Mouse (Mus musculus) erythroblast, embryonic 14.5 days (primary cell): ENCODE results near the gene Btk. TPM values are rescaled to one million over a fixed set of nuclear protein-coding genes. Genes with fewer than 3 reads are reported as not detected.
A peak's percentile ranks its signal among the peaks of the same experiment; 100 is the strongest.

Experiments
- H3K27me3 ChIP-seq: 2 replicates; pipeline ENCODE4 v1.6.1; 2012; ENCODE audit warnings: inconsistent platforms; ENCODE audit not compliant: control insufficient read depth
- H3K36me3 ChIP-seq: 2 replicates; pipeline ENCODE4 v1.6.1; 2012; ENCODE audit warnings: mild to moderate bottlenecking, inconsistent platforms; ENCODE audit not compliant: control insufficient read depth
- H3K4me1 ChIP-seq: 2 replicates; pipeline ENCODE4 v1.6.1; 2012; ENCODE audit warnings: inconsistent platforms; ENCODE audit not compliant: control insufficient read depth
- H3K4me3 ChIP-seq: replicated peaks from 2 replicates; pipeline ENCODE3; 2012; ENCODE audit warnings: moderate library complexity, mild to moderate bottlenecking, inconsistent platforms
- H3K9me3 ChIP-seq: 2 replicates; pipeline ENCODE4 v1.6.1; 2012; ENCODE audit warnings: low read length, inconsistent platforms, mixed read lengths; ENCODE audit not compliant: control insufficient read depth
- GATA1 ChIP-seq: IDR thresholded peaks from 2 replicates; pipeline ENCODE4 v1.6.1; 2012; ENCODE audit warnings: low read length, inconsistent platforms, mixed read lengths
- TAL1 ChIP-seq: IDR thresholded peaks from 3 replicates; pipeline ENCODE4 v1.6.1; 2012; ENCODE audit warnings: low read length, inconsistent platforms, mixed read lengths
- polyA plus RNA-seq: library from polyadenylated mRNA; stranded (reverse); fragments of >175 nt; gene quantifications from 2 replicates; pipeline ENCODE4 v1.2.3, GENCODE M21; 2012

Gene Btk
- polyA plus RNA-seq, 1 experiment, result 0.29 TPM

- Histone ChIP-seq H3K9me3 (peaks cover 7% of the 10 kb centered on the region; the same call in 1 of the 2 replicates), H3K4me3 (peak within 1 kb of the TSS; percentile 87), H3K4me1 (peaks cover 55% of the 10 kb centered on the region), H3K36me3 (peaks cover 22% of the 10 kb centered on the region), H3K27me3 (no peaks in the 10 kb centered on the region)
- TF ChIP-seq TAL1 (no peak), GATA1 (no peak)
Observed at GRCm38 (mm10) chrX:134585103-134586002, 2.0 kb upstream of the Btk start, which contains the start of gene Rpl36a. Gene Rpl36a, plus strand, starts transcription at chrX:134585654.

GRCm38 (mm10) chrX:134582270-134582669 lies 1.1 kb downstream of the Btk start:
- Histone ChIP-seq H3K9me3 (peaks cover 7% of the 10 kb centered on the region; the same call in 1 of the 2 replicates), H3K27me3 (no peaks in the 10 kb centered on the region), H3K36me3 (peaks cover under 1% of the 10 kb centered on the region), H3K4me1 (peaks cover 54% of the 10 kb centered on the region), H3K4me3 (peak overlapping the region; percentile 63)
- no peak for TF ChIP-seq GATA1
- no peak for TF ChIP-seq TAL1

DNA sequence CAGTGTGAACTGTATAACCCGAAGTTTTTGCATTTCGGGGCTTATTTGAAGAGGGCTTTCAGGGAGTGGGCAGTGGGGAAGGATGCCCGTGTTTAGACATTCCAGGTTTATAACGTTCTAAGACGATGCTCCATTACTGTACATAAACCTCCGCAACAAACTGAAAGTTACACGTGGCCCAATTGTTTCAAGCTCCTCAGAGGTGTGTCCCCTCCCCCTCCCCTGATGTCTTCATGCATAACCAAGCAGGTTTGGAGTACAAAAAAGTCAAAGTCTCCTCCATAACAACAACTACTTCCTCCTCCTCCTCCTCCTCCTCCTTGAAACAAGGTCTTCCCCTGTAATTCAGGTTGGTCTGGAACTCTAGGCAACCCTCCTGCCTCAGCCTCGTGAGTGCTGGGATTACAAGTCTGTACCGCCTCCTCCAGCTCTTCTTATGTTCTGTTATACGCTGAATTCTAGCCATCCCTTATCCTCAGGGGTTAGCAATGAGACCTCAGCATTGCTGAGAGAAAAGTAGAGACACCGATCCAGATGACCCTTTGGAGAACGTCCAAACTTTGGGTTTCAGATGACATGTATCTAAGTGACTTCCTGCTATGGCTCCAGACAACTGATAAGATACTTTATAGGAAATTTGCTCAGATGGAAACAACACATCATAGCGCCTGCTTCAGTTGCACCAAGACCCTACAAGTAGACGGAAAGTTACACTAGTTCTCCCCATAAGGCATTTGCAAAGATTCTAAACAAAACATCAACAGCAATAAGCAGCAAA lies 2.7 kb downstream of the Btk start:
- Histone ChIP-seq H3K36me3 (no peaks in the 10 kb centered on the region), H3K9me3 (peaks cover 5% of the 10 kb centered on the region; the same call in 1 of the 2 replicates), H3K4me1 (peaks cover 47% of the 10 kb centered on the region), H3K27me3 (no peaks in the 10 kb centered on the region), H3K4me3 (no peak overlapping the region)
- no peak for TF ChIP-seq GATA1
- TF ChIP-seq TAL1, result no peak

DNA sequence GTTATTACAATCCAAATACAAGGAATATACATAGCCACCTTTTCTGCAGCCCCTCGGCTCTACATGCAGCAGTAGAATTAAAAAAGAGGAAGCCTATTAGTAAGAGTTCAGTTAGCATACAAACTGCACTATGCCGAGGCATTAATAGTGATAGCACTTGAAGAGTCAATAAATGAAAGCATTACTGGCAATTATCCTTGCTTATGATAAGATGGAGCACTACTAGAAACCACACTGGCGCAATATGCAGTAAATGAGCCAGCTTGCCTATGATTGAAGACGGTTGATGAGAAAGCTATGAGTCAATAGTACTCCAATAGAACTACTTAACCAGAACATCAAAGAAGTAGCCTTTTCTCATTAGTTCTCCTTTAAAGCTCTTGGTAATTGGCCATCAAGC lies 5.5 kb downstream of the Btk start:
- no peaks in the 10 kb centered on the region for H3K9me3 ChIP-seq
- H3K4me3 ChIP-seq, result no peak overlapping the region
- no peaks in the 10 kb centered on the region; the same call in 1 of the 2 replicates for H3K36me3 ChIP-seq
- TF ChIP-seq GATA1 (no peak), TAL1 (no peak)
- no peaks in the 10 kb centered on the region for H3K27me3 ChIP-seq
- H3K4me1 ChIP-seq, result peaks cover 24% of the 10 kb centered on the region

- Histone ChIP-seq H3K27me3 (no peaks in the 10 kb centered on the region), H3K9me3 (no peaks in the 10 kb centered on the region), H3K36me3 (peaks cover 3% of the 10 kb centered on the region; the same call in 1 of the 2 replicates), H3K4me1 (no peaks in the 10 kb centered on the region), H3K4me3 (no peak overlapping the region)
- TF ChIP-seq GATA1 (no peak), TAL1 (no peak)
Observed at GRCm38 (mm10) chrX:134566536-134567222, 16.7 kb downstream of the Btk start.

DNA sequence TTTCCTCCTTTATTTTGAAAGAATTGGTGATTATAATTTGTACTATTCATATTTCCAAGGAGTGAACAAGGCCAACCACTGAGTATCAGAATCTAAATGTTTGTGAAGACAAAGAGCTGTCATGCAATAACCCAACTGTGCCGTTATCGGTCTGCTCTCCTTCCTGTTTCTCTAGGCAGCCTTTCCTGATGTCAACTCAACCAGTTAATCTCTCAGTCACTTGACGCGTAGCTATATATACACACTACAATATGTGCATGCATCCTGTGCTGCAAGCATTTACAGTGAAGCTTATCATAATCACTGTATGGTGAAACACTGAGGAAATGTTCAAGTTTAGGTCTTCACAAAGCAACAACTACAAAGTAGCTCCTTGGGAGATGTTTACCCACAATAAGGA lies 19.0 kb downstream of the Btk start:
- Histone ChIP-seq H3K4me3 (no peak overlapping the region), H3K9me3 (no peaks in the 10 kb centered on the region), H3K36me3 (peaks cover 2% of the 10 kb centered on the region; the same call in 1 of the 2 replicates), H3K27me3 (no peaks in the 10 kb centered on the region), H3K4me1 (no peaks in the 10 kb centered on the region)
- TF ChIP-seq TAL1 (no peak), GATA1 (no peak)

- no peaks in the 10 kb centered on the region for H3K9me3 ChIP-seq
- H3K4me3 ChIP-seq, result no peak overlapping the region
- TF ChIP-seq TAL1 (no peak), GATA1 (no peak)
- no peaks in the 10 kb centered on the region for H3K27me3 ChIP-seq
- H3K4me1 ChIP-seq, result no peaks in the 10 kb centered on the region
- peaks cover 27% of the 10 kb centered on the region for H3K36me3 ChIP-seq
Observed at GRCm38 (mm10) chrX:134554425-134554824, 28.9 kb downstream of the Btk start.

- Histone ChIP-seq H3K9me3 (no peaks in the 10 kb centered on the region), H3K27me3 (no peaks in the 10 kb centered on the region), H3K36me3 (peaks cover 28% of the 10 kb centered on the region), H3K4me1 (no peaks in the 10 kb centered on the region), H3K4me3 (no peak overlapping the region)
- TF ChIP-seq TAL1 (no peak), GATA1 (no peak)
Observed at GRCm38 (mm10) chrX:134553326-134553725, 30.0 kb downstream of the Btk start.
